Mouse (Mus musculus): ENCODE results near the gene Hacd2. TPM values are rescaled to one million over a fixed set of nuclear protein-coding genes. Genes with fewer than 3 reads are reported as not detected.

Gene Hacd2
- polyA plus RNA-seq, 1 experiment from 2014 or later = 77.4 TPM

- no peaks in the 10 kb centered on the region for H3K9me3 ChIP-seq
- 75% methylated on average over 8 of the region's 8 CpGs for WGBS
- H3K27me3 ChIP-seq (replicated peaks; ENCODE audit: low read depth, poor library complexity, severe bottlenecking) = no peaks in the 10 kb centered on the region
- peaks cover 14% of the 10 kb centered on the region for H3K36me3 ChIP-seq (replicated peaks)
- H3K27ac ChIP-seq (replicated peaks) = no peak overlapping the region
- no peak overlapping the region for H3K4me3 ChIP-seq
- peaks cover 5% of the 10 kb centered on the region; the same call in 1 of the 2 replicates for H3K4me1 ChIP-seq
- no peak for DNase-seq (ENCODE audit: low spot score)
Measured at GRCm38 (mm10) chr16:35067095-35067494, 44.9 kb downstream of the Hacd2 start.

GRCm38 (mm10) chr16:35067631-35068030 is 45.4 kb downstream of the Hacd2 start:
- DNase-seq (ENCODE audit: low spot score) = no peak
- Histone ChIP-seq H3K4me3 (no peak overlapping the region), H3K4me1 (peaks cover 5% of the 10 kb centered on the region; the same call in 1 of the 2 replicates), H3K27me3 (replicated peaks; ENCODE audit: low read depth, poor library complexity, severe bottlenecking) (no peaks in the 10 kb centered on the region), H3K36me3 (replicated peaks) (peaks cover 9% of the 10 kb centered on the region), H3K9me3 (no peaks in the 10 kb centered on the region), H3K27ac (replicated peaks) (no peak overlapping the region; the same call in 1 of the 2 replicates)
- WGBS = 90% methylated on average over 3 of the region's 3 CpGs

- WGBS = 90% methylated on average over 4 of the region's 4 CpGs
- no peak overlapping the region for H3K27ac ChIP-seq (replicated peaks)
- DNase-seq (ENCODE audit: low spot score) = no peak
- peaks cover 5% of the 10 kb centered on the region; the same call in 1 of the 2 replicates for H3K4me1 ChIP-seq
- peaks cover 6% of the 10 kb centered on the region; the same call in 1 of the 2 replicates for H3K36me3 ChIP-seq (replicated peaks)
- H3K9me3 ChIP-seq = no peaks in the 10 kb centered on the region
- no peaks in the 10 kb centered on the region for H3K27me3 ChIP-seq (replicated peaks; ENCODE audit: low read depth, poor library complexity, severe bottlenecking)
- H3K4me3 ChIP-seq = no peak overlapping the region
Measured at GRCm38 (mm10) chr16:35068886-35069285, 46.7 kb downstream of the Hacd2 start.

GRCm38 (mm10) chr16:35074436-35074835 is 52.2 kb downstream of the Hacd2 start:
- Histone ChIP-seq H3K27me3 (replicated peaks; ENCODE audit: low read depth, poor library complexity, severe bottlenecking) (no peaks in the 10 kb centered on the region), H3K4me3 (no peak overlapping the region), H3K4me1 (no peaks in the 10 kb centered on the region), H3K9me3 (no peaks in the 10 kb centered on the region), H3K36me3 (replicated peaks) (peaks cover 29% of the 10 kb centered on the region), H3K27ac (replicated peaks) (no peak overlapping the region)
- no peak for DNase-seq (ENCODE audit: low spot score)

GRCm38 (mm10) chr16:35075643-35076042 is 53.4 kb downstream of the Hacd2 start:
- Histone ChIP-seq H3K36me3 (replicated peaks) (peaks cover 37% of the 10 kb centered on the region), H3K27ac (replicated peaks) (no peak overlapping the region), H3K9me3 (no peaks in the 10 kb centered on the region), H3K4me1 (no peaks in the 10 kb centered on the region), H3K27me3 (replicated peaks; ENCODE audit: low read depth, poor library complexity, severe bottlenecking) (no peaks in the 10 kb centered on the region), H3K4me3 (no peak overlapping the region)
- 89% methylated on average over 3 of the region's 3 CpGs for WGBS
- DNase-seq (ENCODE audit: low spot score) = no peak

GRCm38 (mm10) chr16:35093500-35093899 is 71.3 kb downstream of the Hacd2 start:
- no peak for DNase-seq (ENCODE audit: low spot score)

GRCm38 (mm10) chr16:35097870-35098530 is 75.8 kb downstream of the Hacd2 start:
- H3K4me1 ChIP-seq = peaks cover 12% of the 10 kb centered on the region; the same call in 1 of the 2 replicates
- 95% methylated on average over 3 of the region's 3 CpGs for WGBS

More at GRCm38 (mm10) chr16:35093500-35093899, 71.3 kb downstream of the Hacd2 start:
- Histone ChIP-seq H3K27ac (replicated peaks) (no peak overlapping the region), H3K27me3 (replicated peaks; ENCODE audit: low read depth, poor library complexity, severe bottlenecking) (no peaks in the 10 kb centered on the region), H3K4me3 (no peak overlapping the region), H3K9me3 (no peaks in the 10 kb centered on the region), H3K36me3 (replicated peaks) (peaks cover 14% of the 10 kb centered on the region), H3K4me1 (0 out of 2 replicates have a peak, but pooled peaks cover 3% of the 10 kb centered on the region)

GRCm38 (mm10) chr16:35101751-35102420 is 79.7 kb downstream of the Hacd2 start:
- H3K9me3 ChIP-seq = no peaks in the 10 kb centered on the region
- peaks cover 39% of the 10 kb centered on the region for H3K36me3 ChIP-seq (replicated peaks)
- no peak for DNase-seq (ENCODE audit: low spot score)
- H3K4me1 ChIP-seq = peaks cover 24% of the 10 kb centered on the region
- peak overlapping the region; percentile 51; the same call in 1 of the 2 replicates for H3K27ac ChIP-seq (replicated peaks)
- 75% methylated on average over 12 of the region's 12 CpGs for WGBS
- no peaks in the 10 kb centered on the region for H3K27me3 ChIP-seq (replicated peaks; ENCODE audit: low read depth, poor library complexity, severe bottlenecking)
- no peak overlapping the region for H3K4me3 ChIP-seq

More at GRCm38 (mm10) chr16:35097870-35098530, 75.8 kb downstream of the Hacd2 start:
- Histone ChIP-seq H3K27ac (replicated peaks) (no peak overlapping the region), H3K36me3 (replicated peaks) (peaks cover 32% of the 10 kb centered on the region), H3K4me3 (no peak overlapping the region), H3K9me3 (no peaks in the 10 kb centered on the region), H3K27me3 (replicated peaks; ENCODE audit: low read depth, poor library complexity, severe bottlenecking) (no peaks in the 10 kb centered on the region)
- DNase-seq (ENCODE audit: low spot score) = no peak

GRCm38 (mm10) chr16:35102866-35103620 is 80.8 kb downstream of the Hacd2 start:
- H3K36me3 ChIP-seq (replicated peaks) = peaks cover 46% of the 10 kb centered on the region
- WGBS = 78% methylated on average over 7 of the region's 7 CpGs
- no peak for DNase-seq (ENCODE audit: low spot score)
- no peak overlapping the region for H3K4me3 ChIP-seq
- peaks cover 35% of the 10 kb centered on the region for H3K4me1 ChIP-seq
- no peaks in the 10 kb centered on the region for H3K9me3 ChIP-seq
- H3K27me3 ChIP-seq (replicated peaks; ENCODE audit: low read depth, poor library complexity, severe bottlenecking) = no peaks in the 10 kb centered on the region
- no peak overlapping the region for H3K27ac ChIP-seq (replicated peaks)

GRCm38 (mm10) chr16:35107985-35108384 is 85.8 kb downstream of the Hacd2 start:
- H3K27ac ChIP-seq (replicated peaks) = peak overlapping the region; percentile 65; the same call in 1 of the 2 replicates
- H3K9me3 ChIP-seq = no peaks in the 10 kb centered on the region
- peak; percentile 60 for DNase-seq (ENCODE audit: low spot score)
- peaks cover 24% of the 10 kb centered on the region for H3K36me3 ChIP-seq (replicated peaks)
- WGBS = 41% methylated on average over 6 of the region's 6 CpGs
- peaks cover 52% of the 10 kb centered on the region for H3K4me1 ChIP-seq
- no peaks in the 10 kb centered on the region for H3K27me3 ChIP-seq (replicated peaks; ENCODE audit: low read depth, poor library complexity, severe bottlenecking)
- H3K4me3 ChIP-seq = no peak overlapping the region

- no peak for DNase-seq (ENCODE audit: low spot score)
- Histone ChIP-seq H3K4me3 (no peak overlapping the region), H3K9me3 (no peaks in the 10 kb centered on the region), H3K4me1 (peaks cover 56% of the 10 kb centered on the region), H3K27me3 (replicated peaks; ENCODE audit: low read depth, poor library complexity, severe bottlenecking) (no peaks in the 10 kb centered on the region), H3K27ac (replicated peaks) (peak overlapping the region; percentile 10; the same call in 1 of the 2 replicates), H3K36me3 (replicated peaks) (peaks cover 19% of the 10 kb centered on the region)
- 48% methylated on average over 8 of the region's 8 CpGs for WGBS
Measured at GRCm38 (mm10) chr16:35109156-35109555, 86.9 kb downstream of the Hacd2 start.

- no peak overlapping the region for H3K4me3 ChIP-seq
- peak; percentile 32 for DNase-seq (ENCODE audit: low spot score)
- H3K27me3 ChIP-seq (replicated peaks; ENCODE audit: low read depth, poor library complexity, severe bottlenecking) = no peaks in the 10 kb centered on the region
- peaks cover 63% of the 10 kb centered on the region for H3K4me1 ChIP-seq
- H3K27ac ChIP-seq (replicated peaks) = no peak overlapping the region
- 38% methylated on average over 7 of the region's 7 CpGs for WGBS
- peaks cover 14% of the 10 kb centered on the region; the same call in 1 of the 2 replicates for H3K36me3 ChIP-seq (replicated peaks)
- no peaks in the 10 kb centered on the region for H3K9me3 ChIP-seq
Measured at GRCm38 (mm10) chr16:35109656-35110291, 87.5 kb downstream of the Hacd2 start.
